Mouse (Mus musculus) heart, embryonic 16.5 days (tissue): ENCODE results near the gene 5730522E02Rik. TPM values are rescaled to one million over a fixed set of nuclear protein-coding genes. Genes with fewer than 3 reads are reported as not detected.

Experiments
- ATAC-seq: fragments of 200-750 bp; cut with Nextera tagmentation; replicated peaks from 2 replicates; pipeline ENCODE4 v1.8.0; 2017; ENCODE audit warnings: moderate number of reproducible peaks; ENCODE audit not compliant: insufficient read depth, low FRiP score; ENCODE audit errors: extremely low read depth
- H3K27ac ChIP-seq: fragments of 300-500 bp; sonication (generic); 2 replicates; pipeline ENCODE4 v1.5.1; 2014; ENCODE audit warnings: mild to moderate bottlenecking, low read length, control low read depth, moderate library complexity
- H3K27me3 ChIP-seq: fragments of 300-500 bp; sonication (generic); 2 replicates; pipeline ENCODE4 v1.6.1; 2014; ENCODE audit warnings: low read length, mixed read lengths; ENCODE audit not compliant: control insufficient read depth, insufficient read depth
- H3K36me3 ChIP-seq: fragments of 300-500 bp; sonication (generic); 2 replicates; pipeline ENCODE4 v1.6.1; 2014; ENCODE audit not compliant: control insufficient read depth, insufficient read depth
- H3K4me1 ChIP-seq: fragments of 300-500 bp; sonication (generic); 2 replicates; pipeline ENCODE4 v1.6.1; 2014; ENCODE audit warnings: low read length, mixed read lengths; ENCODE audit not compliant: control insufficient read depth, insufficient read depth
- H3K4me2 ChIP-seq: fragments of 300-500 bp; sonication (generic); 2 replicates; pipeline ENCODE4 v1.6.1; 2014; ENCODE audit warnings: low read depth, mild to moderate bottlenecking, control low read depth, low read length
- H3K4me3 ChIP-seq: fragments of 300-500 bp; sonication (generic); 2 replicates; pipeline ENCODE4 v1.5.1; 2014; ENCODE audit warnings: mild to moderate bottlenecking, control low read depth, low read length
- H3K9ac ChIP-seq: fragments of 300-500 bp; sonication (generic); 2 replicates; pipeline ENCODE4 v1.6.1; 2014; ENCODE audit warnings: low read length, control low read depth
- H3K9me3 ChIP-seq: fragments of 300-500 bp; sonication (generic); replicated peaks from 2 replicates; pipeline ENCODE4 v1.6.1; 2016; ENCODE audit warnings: low read length; ENCODE audit not compliant: control insufficient read depth
- WGBS: fragments of 180-500 bp; shearing (Covaris S2); extraction: QIAGEN DNeasy Blood & Tissue Kit; methylation state at CpG from one replicate; pipeline ENCODE4 v1.1.7; 2014; 5-methylcytosine and 5-hydroxymethylcytosine counted together
- polyA plus RNA-seq: library from polyadenylated mRNA; unstranded; fragments of >200 nt; fragmentation: Nextera tagmentation; extraction: Ambion mirVana; gene quantifications from 2 replicates; pipeline ENCODE4 v1.2.1, GENCODE M21; 2015

5730522E02Rik gene
- polyA plus RNA-seq, 1 experiment from 2014 or later, result 0.84 TPM

DNA sequence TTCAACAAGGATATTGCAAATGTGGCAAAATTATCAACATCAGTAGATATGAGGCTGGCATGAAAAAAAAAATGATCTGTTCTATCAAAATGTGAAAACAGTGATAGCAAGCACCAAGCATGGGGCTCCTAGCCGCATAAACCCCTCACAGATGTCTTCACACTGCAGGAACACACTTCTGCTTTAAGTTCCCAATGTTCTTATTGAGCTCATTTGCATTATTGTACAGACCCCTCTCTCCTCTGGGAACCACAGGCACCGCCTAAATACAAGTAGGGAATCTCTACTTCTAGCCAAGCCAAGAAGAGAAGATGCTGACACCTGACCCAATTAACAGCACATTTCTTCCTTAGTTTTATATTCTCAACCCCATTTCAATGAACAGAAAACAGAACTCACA, 105.9 kb downstream of the 5730522E02Rik start:
- Histone ChIP-seq H3K27me3 (no peaks in the 10 kb centered on the region), H3K36me3 (no peaks in the 10 kb centered on the region), H3K27ac (no peak overlapping the region), H3K4me3 (no peak overlapping the region), H3K4me2 (no peak overlapping the region), H3K4me1 (no peaks in the 10 kb centered on the region), H3K9ac (no peak overlapping the region), H3K9me3 (no peaks in the 10 kb centered on the region)
- WGBS, result 76% methylated on average over 2 of the region's 2 CpGs
- ATAC-seq, result no peak

DNA sequence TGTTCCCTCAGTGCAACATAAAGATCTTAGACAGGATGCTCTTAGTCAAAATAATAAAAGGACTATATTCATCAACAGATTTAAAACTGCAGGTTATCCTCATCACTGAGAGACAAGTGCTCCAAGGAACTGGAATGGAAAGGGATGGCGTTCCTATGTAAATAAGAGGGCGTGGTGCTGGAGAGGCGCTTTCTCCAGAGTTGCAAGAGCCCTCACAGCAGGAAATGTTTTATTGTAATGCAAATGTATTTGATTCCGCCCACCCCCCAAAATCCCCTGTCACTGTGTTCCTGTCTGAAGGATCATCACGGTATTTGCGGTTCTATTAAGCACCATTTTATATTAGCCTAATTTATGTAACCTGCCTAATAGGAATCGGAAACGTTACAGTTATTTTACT, 106.9 kb downstream of the 5730522E02Rik start:
- H3K36me3 ChIP-seq, result no peaks in the 10 kb centered on the region
- peak overlapping the region; percentile 60 for H3K4me2 ChIP-seq
- WGBS, result 8% methylated on average over 8 of the region's 8 CpGs
- peak overlapping the region; percentile 37 for H3K4me3 ChIP-seq
- H3K9ac ChIP-seq, result no peak overlapping the region
- H3K4me1 ChIP-seq, result no peaks in the 10 kb centered on the region
- no peak for ATAC-seq
- no peaks in the 10 kb centered on the region for H3K9me3 ChIP-seq
- no peaks in the 10 kb centered on the region for H3K27me3 ChIP-seq
- no peak overlapping the region for H3K27ac ChIP-seq

DNA sequence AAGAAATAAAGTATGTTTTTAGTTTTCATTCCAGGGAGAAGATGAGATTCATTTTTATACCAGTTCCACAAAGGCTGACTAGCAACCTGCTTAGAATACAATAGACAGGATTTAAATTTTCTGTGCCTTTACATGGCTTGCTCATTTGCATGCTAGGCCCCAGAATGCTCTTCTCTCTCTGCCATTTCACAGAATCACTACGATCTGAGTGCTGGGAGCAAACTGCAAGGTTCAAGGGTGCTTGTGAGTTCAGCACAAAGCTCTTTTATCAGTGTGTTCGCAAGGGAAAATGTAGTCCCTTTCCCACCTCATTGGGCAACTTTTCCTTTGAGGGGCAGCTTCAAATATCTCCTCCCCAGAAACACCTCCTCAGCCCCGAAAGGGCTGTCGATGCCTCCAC, 107.7 kb downstream of the 5730522E02Rik start:
- Histone ChIP-seq H3K9me3 (no peaks in the 10 kb centered on the region), H3K27ac (no peak overlapping the region), H3K4me2 (peak overlapping the region; percentile 11; the same call in 1 of the 2 replicates), H3K4me1 (no peaks in the 10 kb centered on the region), H3K36me3 (no peaks in the 10 kb centered on the region), H3K27me3 (no peaks in the 10 kb centered on the region), H3K9ac (no peak overlapping the region), H3K4me3 (no peak overlapping the region)
- ATAC-seq, result no peak
- 26% methylated on average over 4 of the region's 4 CpGs for WGBS

DNA sequence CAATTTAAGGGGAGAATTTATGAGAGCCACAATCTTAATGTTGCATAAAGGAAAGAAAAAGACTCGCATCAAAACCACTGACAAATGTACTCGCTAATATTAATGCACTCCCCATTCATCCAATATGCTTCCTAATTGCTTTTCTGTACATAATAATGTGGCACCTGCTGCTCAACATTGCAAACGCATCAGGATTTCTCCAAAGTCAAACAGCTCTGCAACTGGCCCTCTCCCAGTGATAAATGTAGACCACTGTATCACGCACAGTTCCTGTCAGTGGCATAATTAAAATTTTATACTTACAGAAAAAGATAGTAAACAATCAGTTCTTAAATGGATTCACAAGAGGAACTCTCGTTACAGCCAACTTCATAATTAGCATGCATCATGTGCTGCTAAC, 110.5 kb downstream of the 5730522E02Rik start:
- Histone ChIP-seq H3K9ac (no peak overlapping the region), H3K36me3 (no peaks in the 10 kb centered on the region), H3K4me3 (no peak overlapping the region), H3K4me2 (no peak overlapping the region), H3K9me3 (no peaks in the 10 kb centered on the region), H3K27me3 (no peaks in the 10 kb centered on the region), H3K4me1 (no peaks in the 10 kb centered on the region), H3K27ac (no peak overlapping the region)
- 85% methylated on average over 5 of the region's 5 CpGs for WGBS
- no peak for ATAC-seq

DNA sequence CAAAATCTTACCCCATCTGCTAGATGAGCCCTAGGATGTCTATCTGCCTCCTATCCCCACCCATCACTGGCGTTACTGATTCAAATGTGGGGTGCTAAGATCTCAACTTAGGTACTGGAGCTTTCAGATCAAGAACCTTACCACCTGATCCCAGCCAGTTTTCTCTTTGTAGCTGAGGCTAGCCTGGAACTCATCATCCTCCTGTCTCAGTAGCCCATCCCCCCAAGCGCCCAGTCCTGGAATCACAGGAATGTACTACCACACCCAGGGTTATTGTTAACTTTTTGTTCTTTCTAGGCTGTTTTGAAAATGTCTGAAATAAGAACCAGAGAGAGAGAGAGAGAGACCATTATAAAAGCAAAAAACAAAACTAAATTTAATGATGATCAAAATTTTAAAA, 111.6 kb downstream of the 5730522E02Rik start:
- Histone ChIP-seq H3K9ac (no peak overlapping the region), H3K4me2 (no peak overlapping the region), H3K27me3 (no peaks in the 10 kb centered on the region), H3K4me1 (no peaks in the 10 kb centered on the region), H3K27ac (no peak overlapping the region), H3K36me3 (no peaks in the 10 kb centered on the region), H3K4me3 (no peak overlapping the region), H3K9me3 (no peaks in the 10 kb centered on the region)
- no peak for ATAC-seq
- WGBS, result 75% methylated on average over 2 of the region's 2 CpGs

DNA sequence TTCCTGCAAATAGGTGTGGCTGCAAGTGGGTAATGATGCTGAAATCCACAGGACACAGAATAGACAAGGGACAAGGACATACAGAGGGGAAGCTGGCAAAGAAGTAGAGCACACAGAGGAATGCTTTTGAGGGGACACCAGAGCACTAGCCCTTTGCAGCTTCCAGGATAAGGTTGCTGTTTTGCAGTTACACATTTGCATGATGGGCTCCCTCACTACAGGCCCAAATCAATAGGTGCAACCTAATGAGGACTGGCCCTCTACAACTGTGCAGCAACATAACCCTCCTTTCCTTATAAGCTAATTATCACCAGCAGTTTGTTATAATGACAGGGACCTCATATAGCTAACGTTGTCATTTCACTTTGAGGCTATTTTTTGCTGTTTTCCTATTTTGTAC, 114.5 kb downstream of the 5730522E02Rik start:
- Histone ChIP-seq H3K27me3 (no peaks in the 10 kb centered on the region), H3K36me3 (no peaks in the 10 kb centered on the region), H3K4me2 (no peak overlapping the region), H3K4me3 (no peak overlapping the region), H3K27ac (no peak overlapping the region), H3K4me1 (no peaks in the 10 kb centered on the region), H3K9me3 (no peaks in the 10 kb centered on the region), H3K9ac (no peak overlapping the region)
- no peak for ATAC-seq
- 59% methylated on average over 1 of the region's 1 CpGs for WGBS

DNA sequence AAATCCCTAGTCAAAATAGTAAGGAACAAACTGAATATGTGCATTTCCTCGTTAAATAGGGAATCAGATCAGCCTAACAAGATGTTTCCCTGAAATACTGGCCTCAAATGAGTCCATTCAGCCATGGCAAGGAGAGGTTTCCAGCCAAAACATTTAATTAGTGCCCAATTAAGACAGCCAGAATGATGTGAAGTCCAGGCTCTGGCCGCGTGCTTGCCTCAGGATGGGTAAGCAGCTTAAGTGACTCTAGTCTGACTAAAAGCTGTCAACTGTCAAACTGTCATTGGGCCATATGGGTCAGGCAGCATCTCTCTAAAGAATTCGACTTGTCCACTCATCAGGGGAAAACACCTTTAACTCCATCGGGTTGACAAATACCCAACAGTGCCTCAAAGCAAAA, 121.6 kb downstream of the 5730522E02Rik start:
- H3K4me2 ChIP-seq, result no peak overlapping the region
- no peak overlapping the region for H3K4me3 ChIP-seq
- no peaks in the 10 kb centered on the region for H3K27me3 ChIP-seq
- no peak overlapping the region for H3K27ac ChIP-seq
- no peak overlapping the region for H3K9ac ChIP-seq
- ATAC-seq, result no peak
- no peaks in the 10 kb centered on the region for H3K9me3 ChIP-seq
- no peaks in the 10 kb centered on the region for H3K36me3 ChIP-seq
- 72% methylated on average over 5 of the region's 5 CpGs for WGBS
- H3K4me1 ChIP-seq, result no peaks in the 10 kb centered on the region

DNA sequence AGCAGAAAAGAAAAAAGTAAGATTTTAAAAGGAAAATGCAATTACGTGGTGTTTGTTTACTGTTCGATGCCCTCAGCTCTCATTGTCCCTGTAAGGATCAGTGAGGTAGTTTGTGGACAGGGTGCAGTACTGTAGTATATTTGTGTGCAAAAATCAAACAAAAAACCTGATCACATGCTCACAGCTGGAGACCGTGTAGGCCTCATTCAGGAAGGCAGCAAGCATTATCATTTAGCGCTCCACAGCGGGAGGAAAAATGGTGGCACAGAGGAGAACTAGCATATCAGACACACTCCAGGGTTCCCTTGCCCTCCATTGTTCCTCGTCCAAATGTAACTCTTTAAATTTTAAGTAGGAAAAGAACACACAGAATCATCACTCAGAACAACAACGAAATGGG, 123.9 kb downstream of the 5730522E02Rik start:
- Histone ChIP-seq H3K36me3 (no peaks in the 10 kb centered on the region), H3K9ac (no peak overlapping the region), H3K4me3 (no peak overlapping the region), H3K9me3 (no peaks in the 10 kb centered on the region), H3K4me2 (no peak overlapping the region), H3K4me1 (no peaks in the 10 kb centered on the region), H3K27ac (no peak overlapping the region), H3K27me3 (no peaks in the 10 kb centered on the region)
- no peak for ATAC-seq
- WGBS, result 78% methylated on average over 7 of the region's 7 CpGs

DNA sequence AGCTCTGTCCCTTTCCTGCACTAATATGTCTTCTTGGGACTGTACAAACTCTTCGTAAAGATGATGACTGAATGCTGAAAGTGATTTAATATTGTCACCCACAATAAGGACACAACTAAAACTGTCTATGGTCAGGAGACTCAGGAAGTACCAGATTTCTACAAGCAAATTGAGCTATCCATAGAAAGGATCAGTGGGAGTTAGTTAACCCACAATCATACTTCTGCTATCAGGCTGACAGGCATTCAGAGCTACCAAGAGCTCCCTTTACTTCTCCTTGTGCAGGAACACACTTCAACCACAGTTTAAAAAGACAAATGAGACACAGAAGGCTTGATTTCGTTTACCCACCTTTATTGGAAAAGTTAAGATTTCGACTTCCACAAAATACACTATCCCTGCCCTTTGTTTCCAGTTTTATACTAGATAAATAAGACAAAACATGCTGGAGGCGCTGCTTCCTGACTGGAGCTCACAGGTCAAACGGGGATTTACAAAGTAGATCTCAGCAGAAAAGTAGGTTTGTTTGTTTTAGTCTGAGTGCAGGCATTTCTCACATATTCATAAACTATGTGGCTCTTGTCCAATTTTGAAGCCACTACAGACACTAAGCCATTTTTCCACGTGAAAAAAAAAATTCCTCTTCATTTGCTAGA, 125.1 kb downstream of the 5730522E02Rik start:
- Histone ChIP-seq H3K9me3 (no peaks in the 10 kb centered on the region), H3K4me2 (no peak overlapping the region), H3K4me1 (no peaks in the 10 kb centered on the region), H3K36me3 (no peaks in the 10 kb centered on the region), H3K4me3 (no peak overlapping the region), H3K27me3 (no peaks in the 10 kb centered on the region), H3K27ac (no peak overlapping the region), H3K9ac (no peak overlapping the region)
- WGBS, result 47% methylated on average over 6 of the region's 6 CpGs
- ATAC-seq, result no peak
